Mouse (Mus musculus) midbrain, embryonic 11.5 days (tissue): ENCODE data around the gene Ywhag. TPM values are rescaled to one million over a fixed set of nuclear protein-coding genes. Genes with fewer than 3 reads are reported as not detected.

Source experiments
- ATAC-seq: fragments of 200-750 bp; cut with Nextera tagmentation; 2 replicates; pipeline ENCODE4 v1.8.0; 2017; ENCODE audit warnings: moderate TSS enrichment, moderate library complexity; ENCODE audit not compliant: low FRiP score
- DNase-seq: peaks from one replicate; pipeline ENCODE4 v3.0.0; 2015; ENCODE audit warnings: low spot score; ENCODE audit errors: missing footprints
- H3K27ac ChIP-seq: fragments of 300-500 bp; sonication (generic); 2 replicates; pipeline ENCODE4 v1.5.1; 2014; ENCODE audit warnings: low read depth, low read length
- H3K27me3 ChIP-seq: fragments of 300-500 bp; sonication (generic); 2 replicates; pipeline ENCODE4 v1.6.1; 2014; ENCODE audit warnings: mild to moderate bottlenecking, low read length, moderate library complexity, mixed read lengths; ENCODE audit not compliant: control insufficient read depth, insufficient read depth
- H3K36me3 ChIP-seq: fragments of 300-500 bp; sonication (generic); 2 replicates; pipeline ENCODE4 v1.6.1; 2014; ENCODE audit warnings: mild to moderate bottlenecking, low read length, moderate library complexity, mixed read lengths; ENCODE audit not compliant: control insufficient read depth, insufficient read depth
- H3K4me1 ChIP-seq: fragments of 300-500 bp; sonication (generic); 2 replicates; pipeline ENCODE4 v1.6.1; 2014; ENCODE audit warnings: low read length; ENCODE audit not compliant: control insufficient read depth, insufficient read depth
- H3K4me2 ChIP-seq: fragments of 300-500 bp; sonication (generic); 2 replicates; pipeline ENCODE4 v1.6.1; 2014; ENCODE audit warnings: mild to moderate bottlenecking, moderate library complexity
- H3K4me3 ChIP-seq: fragments of 300-500 bp; sonication (generic); 2 replicates; pipeline ENCODE4 v1.5.1; 2014; ENCODE audit warnings: low read depth, low read length
- H3K9ac ChIP-seq: fragments of 300-500 bp; sonication (generic); 2 replicates; pipeline ENCODE4 v1.6.1; 2014; ENCODE audit warnings: low read length
- H3K9me3 ChIP-seq: fragments of 300-500 bp; sonication (generic); 2 replicates; pipeline ENCODE4 v1.6.1; 2016; ENCODE audit warnings: low read length; ENCODE audit not compliant: control insufficient read depth
- WGBS: fragments of 180-500 bp; shearing (Covaris S2); extraction: QIAGEN DNeasy Blood & Tissue Kit; methylation state at CpG from one replicate; pipeline ENCODE4 v1.1.7; 2014; 5-methylcytosine and 5-hydroxymethylcytosine counted together
- polyA plus RNA-seq: library from polyadenylated mRNA; unstranded; fragments of >200 nt; fragmentation: Nextera tagmentation; extraction: Ambion mirVana; gene quantifications from 2 replicates; pipeline ENCODE4 v1.2.1, GENCODE M21; 2014

Ywhag gene
- polyA plus RNA-seq, 1 experiment from 2014 or later = 182 TPM

GRCm38 (mm10) chr5:135911633-135912220, 22.7 kb downstream of the Ywhag start:
- Histone ChIP-seq H3K9ac (no peak overlapping the region), H3K9me3 (no peaks in the 10 kb centered on the region), H3K27ac (no peak overlapping the region), H3K4me2 (no peak overlapping the region), H3K27me3 (no peaks in the 10 kb centered on the region), H3K4me1 (no peaks in the 10 kb centered on the region), H3K36me3 (peaks cover 30% of the 10 kb centered on the region), H3K4me3 (no peak overlapping the region)
- ATAC-seq (no peak), DNase-seq (peak; percentile 37)
- 90% methylated on average over 11 of the region's 11 CpGs for WGBS

- H3K27ac ChIP-seq = no peak overlapping the region
- H3K36me3 ChIP-seq = peaks cover 29% of the 10 kb centered on the region
- no peak for ATAC-seq
- no peak overlapping the region for H3K4me3 ChIP-seq
- H3K9ac ChIP-seq = no peak overlapping the region
- no peaks in the 10 kb centered on the region for H3K27me3 ChIP-seq
- H3K9me3 ChIP-seq = no peaks in the 10 kb centered on the region
- H3K4me2 ChIP-seq = no peak overlapping the region
- no peak for DNase-seq
- WGBS = 94% methylated on average over 25 of the region's 25 CpGs
- no peaks in the 10 kb centered on the region for H3K4me1 ChIP-seq
Observed at GRCm38 (mm10) chr5:135910813-135911212, 23.6 kb downstream of the Ywhag start.

GRCm38 (mm10) chr5:135909646-135910045, 24.8 kb downstream of the Ywhag start:
- no peaks in the 10 kb centered on the region for H3K9me3 ChIP-seq
- ATAC-seq = no peak
- no peak overlapping the region for H3K27ac ChIP-seq
- no peaks in the 10 kb centered on the region; the same call in 1 of the 2 replicates for H3K4me1 ChIP-seq
- H3K4me2 ChIP-seq = no peak overlapping the region
- DNase-seq = no peak
- peaks cover 30% of the 10 kb centered on the region for H3K36me3 ChIP-seq
- no peak overlapping the region for H3K9ac ChIP-seq
- H3K27me3 ChIP-seq = no peaks in the 10 kb centered on the region
- H3K4me3 ChIP-seq = no peak overlapping the region
- 93% methylated on average over 10 of the region's 10 CpGs for WGBS

DNA sequence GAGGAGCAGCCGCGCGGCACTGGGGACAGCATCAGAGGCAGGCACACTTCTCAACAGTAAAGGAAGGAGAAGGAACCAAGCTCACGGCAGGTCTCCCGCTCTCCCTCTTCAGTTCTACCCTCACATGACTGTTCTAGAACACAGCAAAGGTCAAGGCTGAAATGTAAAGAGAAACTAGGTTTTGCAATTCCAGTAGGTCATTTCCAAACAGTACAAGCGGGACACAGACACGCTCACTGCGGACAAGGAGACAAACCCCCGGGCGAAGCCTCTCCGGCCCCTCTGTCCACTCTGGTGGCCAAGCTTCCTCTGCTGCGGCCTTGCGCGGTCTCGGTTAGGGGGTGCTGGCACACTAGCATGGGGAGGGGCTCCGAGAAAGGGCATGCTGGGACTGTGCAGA, 25.4 kb downstream of the Ywhag start:
- no peak overlapping the region for H3K4me3 ChIP-seq
- H3K27me3 ChIP-seq = no peaks in the 10 kb centered on the region
- DNase-seq (no peak), ATAC-seq (no peak)
- H3K4me1 ChIP-seq = peaks cover 4% of the 10 kb centered on the region; the same call in 1 of the 2 replicates
- H3K9me3 ChIP-seq = no peaks in the 10 kb centered on the region
- no peak overlapping the region for H3K4me2 ChIP-seq
- H3K36me3 ChIP-seq = peaks cover 31% of the 10 kb centered on the region
- no peak overlapping the region for H3K9ac ChIP-seq
- no peak overlapping the region for H3K27ac ChIP-seq
- 94% methylated on average over 16 of the region's 16 CpGs for WGBS

DNA sequence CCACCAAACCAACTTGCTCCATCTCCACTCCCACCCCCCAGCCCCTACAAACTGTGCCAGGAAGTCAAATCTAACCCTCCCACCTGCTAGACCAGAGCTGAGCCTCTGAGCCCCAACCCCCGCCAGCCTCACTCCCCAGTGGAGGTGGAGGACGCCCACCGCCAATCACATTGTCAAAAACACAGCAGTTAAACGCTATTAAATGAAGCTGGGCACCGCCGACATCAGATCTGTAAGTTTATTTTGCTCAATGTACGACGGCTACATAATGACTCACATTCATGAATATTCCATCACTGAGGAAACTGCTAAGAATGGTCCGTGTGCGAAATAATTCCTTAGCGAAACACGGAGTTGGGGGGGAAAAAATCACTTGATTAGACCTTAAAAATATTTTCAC, 26.2 kb downstream of the Ywhag start:
- Histone ChIP-seq H3K9ac (no peak overlapping the region), H3K4me2 (no peak overlapping the region), H3K36me3 (peaks cover 29% of the 10 kb centered on the region), H3K27me3 (no peaks in the 10 kb centered on the region), H3K27ac (no peak overlapping the region), H3K4me3 (no peak overlapping the region), H3K4me1 (peaks cover 9% of the 10 kb centered on the region), H3K9me3 (no peaks in the 10 kb centered on the region)
- 88% methylated on average over 12 of the region's 12 CpGs for WGBS
- no peak for ATAC-seq
- DNase-seq = no peak

GRCm38 (mm10) chr5:135907256-135907655, 27.2 kb downstream of the Ywhag start:
- Histone ChIP-seq H3K9me3 (no peaks in the 10 kb centered on the region), H3K27ac (no peak overlapping the region), H3K9ac (no peak overlapping the region), H3K36me3 (peaks cover 29% of the 10 kb centered on the region), H3K27me3 (no peaks in the 10 kb centered on the region), H3K4me2 (no peak overlapping the region), H3K4me3 (no peak overlapping the region), H3K4me1 (peaks cover 14% of the 10 kb centered on the region)
- DNase-seq (no peak), ATAC-seq (no peak)
- WGBS = 84% methylated on average over 13 of the region's 13 CpGs

DNA sequence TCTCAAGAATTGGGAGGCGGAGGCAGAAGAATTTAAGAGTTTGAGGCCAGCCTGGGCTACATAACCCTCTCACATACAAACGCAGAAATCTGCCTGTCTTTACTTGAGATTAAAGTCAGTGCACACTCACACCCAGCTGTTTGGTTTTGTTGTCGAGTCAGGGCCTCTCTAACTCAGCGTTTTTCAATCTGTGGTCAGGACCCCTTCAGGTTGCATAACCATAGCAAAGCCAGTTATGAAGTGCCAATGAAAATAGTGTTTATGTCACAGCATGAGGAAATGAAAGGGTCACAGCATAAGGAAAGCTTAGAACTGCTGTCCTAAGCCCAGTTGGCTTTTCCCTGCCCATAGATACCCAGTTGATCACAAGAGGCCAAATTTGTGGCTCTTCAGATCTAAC, 27.6 kb downstream of the Ywhag start:
- Histone ChIP-seq H3K27me3 (no peaks in the 10 kb centered on the region), H3K4me3 (no peak overlapping the region), H3K27ac (no peak overlapping the region), H3K4me2 (no peak overlapping the region), H3K4me1 (peaks cover 14% of the 10 kb centered on the region), H3K9ac (no peak overlapping the region), H3K36me3 (peaks cover 29% of the 10 kb centered on the region), H3K9me3 (no peaks in the 10 kb centered on the region)
- ATAC-seq (no peak), DNase-seq (no peak)
- 89% methylated on average over 4 of the region's 4 CpGs for WGBS

DNA sequence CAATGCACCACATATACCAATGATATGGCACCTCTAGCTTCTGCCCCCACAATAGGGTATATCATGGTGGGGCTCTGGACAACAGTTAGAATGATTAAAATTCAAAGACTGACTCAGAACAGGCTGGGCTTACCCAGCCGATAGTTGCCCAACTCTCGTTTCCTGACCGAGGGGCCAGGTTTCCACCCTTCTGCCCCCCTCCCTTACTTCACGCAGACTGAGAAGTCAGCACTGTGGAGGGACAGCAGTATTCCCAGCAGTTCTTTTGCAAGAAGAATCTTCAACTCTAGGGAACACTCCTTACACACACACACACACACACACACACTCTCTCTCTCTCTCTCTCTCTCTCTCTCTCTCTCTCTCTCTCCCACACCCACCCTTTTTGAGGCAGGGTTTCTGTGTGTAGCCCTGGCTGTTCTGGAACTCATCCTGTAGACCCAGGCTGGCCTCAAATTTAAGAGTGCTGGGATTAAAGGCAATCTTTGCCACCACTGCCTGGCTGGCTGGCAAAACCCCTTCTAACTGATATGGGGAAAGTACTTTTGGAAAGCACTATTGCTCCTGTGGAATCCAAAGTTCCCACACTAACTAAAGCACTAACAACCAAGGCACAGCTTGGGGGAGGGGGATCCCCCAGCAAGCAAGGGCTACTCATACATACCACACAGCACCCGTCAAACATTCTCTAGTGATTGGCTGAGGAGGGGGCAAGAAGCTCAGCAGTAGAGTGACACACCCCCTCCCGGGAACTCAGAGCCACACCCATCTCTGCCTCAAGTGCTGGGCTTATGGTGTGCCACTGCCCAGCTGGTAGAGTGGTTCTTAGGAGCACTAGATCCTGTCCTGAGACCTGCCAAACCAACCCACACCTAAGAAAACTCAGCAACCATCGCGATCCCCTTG, 28.8 kb downstream of the Ywhag start:
- H3K27me3 ChIP-seq = no peaks in the 10 kb centered on the region
- no peak overlapping the region for H3K27ac ChIP-seq
- peak; percentile 75 for DNase-seq
- 74% methylated on average over 8 of the region's 8 CpGs for WGBS
- peaks cover 17% of the 10 kb centered on the region for H3K36me3 ChIP-seq
- no peak overlapping the region for H3K4me2 ChIP-seq
- no peak for ATAC-seq
- peaks cover 14% of the 10 kb centered on the region for H3K4me1 ChIP-seq
- no peak overlapping the region for H3K4me3 ChIP-seq
- H3K9ac ChIP-seq = no peak overlapping the region
- no peaks in the 10 kb centered on the region for H3K9me3 ChIP-seq

GRCm38 (mm10) chr5:135904259-135904658, 30.2 kb downstream of the Ywhag start:
- no peak for DNase-seq
- Histone ChIP-seq H3K36me3 (peaks cover 8% of the 10 kb centered on the region), H3K4me1 (peaks cover 14% of the 10 kb centered on the region), H3K9ac (0 out of 2 replicates have a peak overlapping the region, but pooled peaks have one; percentile 12), H3K4me3 (no peak overlapping the region), H3K9me3 (no peaks in the 10 kb centered on the region), H3K27ac (no peak overlapping the region), H3K4me2 (peak overlapping the region; percentile 64; the same call in 1 of the 2 replicates), H3K27me3 (no peaks in the 10 kb centered on the region)
- ATAC-seq = no peak
- 54% methylated on average over 5 of the region's 5 CpGs for WGBS
